Mouse (Mus musculus): ENCODE results near the gene Pold4.
A peak's percentile ranks its signal among the peaks of the same experiment; 100 is the strongest.

Gene Pold4

GRCm38 (mm10) chr19:4204889-4205288, 26.8 kb upstream of the Pold4 start:
- DNase-seq = no peak

GRCm38 (mm10) chr19:4206971-4207370, 24.7 kb upstream of the Pold4 start:
- peak; percentile 59 to 70 for DNase-seq

- no peak for DNase-seq
Observed at GRCm38 (mm10) chr19:4208563-4208962, 23.1 kb upstream of the Pold4 start.

DNA sequence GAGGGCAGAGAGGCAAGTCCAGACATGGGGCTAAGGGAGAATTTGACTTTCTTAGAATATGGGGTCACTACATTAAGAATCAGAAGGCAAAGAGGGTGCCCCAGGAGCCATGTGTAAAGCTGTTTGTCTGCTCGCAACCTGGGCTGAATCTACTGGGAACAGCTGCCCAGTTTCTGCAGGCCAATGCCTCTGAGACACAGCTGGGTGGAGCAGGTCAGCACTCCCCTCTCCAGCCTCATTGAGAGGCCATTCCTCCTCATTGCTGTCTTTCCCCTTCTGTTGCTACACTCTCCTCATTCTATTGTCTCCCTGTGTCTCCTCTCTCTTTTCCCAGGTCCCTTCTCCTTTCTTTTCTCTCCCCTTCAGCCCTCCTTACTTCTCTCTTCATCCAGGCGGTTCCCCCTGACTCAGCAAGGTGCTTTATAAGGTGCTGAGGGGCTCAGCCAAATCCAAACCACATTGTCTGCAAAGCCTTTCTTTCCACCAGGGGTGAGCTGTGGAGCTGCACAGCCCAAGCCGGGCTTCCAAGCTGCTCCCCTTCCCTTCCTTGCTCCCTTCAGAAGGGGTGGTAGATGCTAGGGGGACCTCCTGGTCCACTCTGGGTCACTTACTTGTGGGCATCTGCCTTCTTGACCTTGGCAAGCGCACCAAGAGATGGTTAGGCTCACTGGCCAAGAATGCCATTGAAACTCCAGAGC, 19.7 kb upstream of the Pold4 start:
- DNase-seq = no peak

GRCm38 (mm10) chr19:4213524-4213974, 18.1 kb upstream of the Pold4 start:
- DNase-seq = peak in 1 of 2 experiments; percentile 28

DNA sequence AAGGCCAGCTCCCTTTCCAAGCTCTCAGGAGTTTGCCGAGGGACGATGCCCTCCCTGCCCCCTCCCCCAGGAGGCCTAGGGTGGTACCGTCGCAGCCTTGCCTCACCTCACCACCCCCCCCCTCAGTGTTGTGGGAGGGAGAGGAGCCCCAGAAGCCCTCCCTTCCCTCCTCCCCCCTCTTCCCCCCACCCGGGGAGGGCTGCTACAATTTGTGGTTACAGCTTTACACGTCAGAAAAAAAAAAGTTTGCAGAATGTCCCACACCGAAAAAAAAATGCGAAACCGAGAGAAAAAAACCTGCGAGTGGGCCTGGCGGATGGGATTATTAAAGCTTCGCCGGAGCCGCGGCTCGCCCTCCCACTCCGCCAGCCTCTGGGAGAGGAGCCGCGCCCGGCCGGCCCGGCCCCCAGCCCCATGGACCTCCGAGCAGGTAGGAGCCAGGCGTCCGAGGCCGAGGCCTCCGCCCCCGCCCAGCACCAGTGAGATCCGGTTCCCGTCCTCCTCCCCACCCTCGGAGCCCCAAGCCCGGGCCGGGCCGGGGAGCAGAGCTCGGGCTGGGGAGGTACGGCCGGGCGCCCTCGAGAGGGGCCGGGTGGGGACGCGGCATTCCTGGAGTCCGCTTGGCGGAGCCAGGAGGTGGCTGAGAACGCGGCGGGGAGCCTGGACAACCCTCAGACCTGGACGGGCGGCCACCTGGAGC, 17.5 kb upstream of the Pold4 start, which contains the start of the genes Clcf1 and AC109138.7:
Gene Clcf1 (plus strand): TSS at position 168 of the 700 bp plus-strand sequence.
Gene AC109138.7 (plus strand): TSS at position 287 of the 700 bp plus-strand sequence.
- peak; percentile 78 to 82 for DNase-seq

GRCm38 (mm10) chr19:4214771-4215450, 16.8 kb upstream of the Pold4 start:
- DNase-seq = peak in 1 of 2 experiments; percentile 52

GRCm38 (mm10) chr19:4215451-4215840, 16.3 kb upstream of the Pold4 start:
- no peak for DNase-seq

GRCm38 (mm10) chr19:4216041-4216685, 15.5 kb upstream of the Pold4 start:
- peak in 1 of 2 experiments; percentile 18 for DNase-seq

- DNase-seq = no peak
Observed at GRCm38 (mm10) chr19:4217140-4217539, 14.6 kb upstream of the Pold4 start.

- DNase-seq = no peak
Observed at GRCm38 (mm10) chr19:4217855-4218254, 13.8 kb upstream of the Pold4 start.

GRCm38 (mm10) chr19:4218293-4218692, 13.4 kb upstream of the Pold4 start:
- no peak for DNase-seq

DNA sequence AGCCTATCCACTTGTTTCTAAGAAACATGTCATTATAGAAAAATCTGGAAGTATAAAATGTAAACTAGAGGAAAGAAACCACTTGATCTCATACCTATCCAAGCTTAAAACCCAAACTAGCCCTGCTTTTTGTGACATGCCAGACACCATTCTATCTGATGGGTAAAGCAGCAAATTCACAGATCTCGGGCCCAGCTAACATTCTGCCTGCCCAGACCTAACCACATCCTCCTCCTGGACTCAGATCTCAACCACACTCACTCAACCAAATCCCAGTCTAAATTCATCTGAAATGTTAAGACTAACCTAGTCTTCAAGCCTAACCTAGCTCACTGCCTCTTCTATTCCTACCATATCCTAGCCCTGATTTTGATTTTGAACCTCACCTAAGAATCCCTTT, 12.9 kb upstream of the Pold4 start:
- DNase-seq = peak in 1 of 2 experiments; percentile 35

DNA sequence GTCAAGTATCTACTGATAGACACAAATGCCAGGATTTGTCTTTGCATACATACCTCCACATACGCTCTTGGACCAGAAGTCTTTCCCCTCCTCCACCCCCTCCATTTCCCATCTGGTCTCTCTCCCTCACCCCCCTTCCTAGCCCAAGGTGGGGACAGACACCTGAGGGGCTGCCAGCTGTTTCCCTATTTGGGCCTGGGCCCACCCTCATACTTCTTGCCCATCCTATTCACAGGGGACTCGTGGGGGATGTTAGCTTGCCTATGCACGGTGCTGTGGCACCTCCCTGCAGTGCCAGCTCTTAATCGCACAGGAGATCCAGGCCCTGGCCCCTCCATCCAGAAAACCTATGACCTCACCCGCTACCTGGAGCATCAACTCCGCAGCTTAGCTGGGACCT, 11.8 kb upstream of the Pold4 start:
- no peak for DNase-seq

DNA sequence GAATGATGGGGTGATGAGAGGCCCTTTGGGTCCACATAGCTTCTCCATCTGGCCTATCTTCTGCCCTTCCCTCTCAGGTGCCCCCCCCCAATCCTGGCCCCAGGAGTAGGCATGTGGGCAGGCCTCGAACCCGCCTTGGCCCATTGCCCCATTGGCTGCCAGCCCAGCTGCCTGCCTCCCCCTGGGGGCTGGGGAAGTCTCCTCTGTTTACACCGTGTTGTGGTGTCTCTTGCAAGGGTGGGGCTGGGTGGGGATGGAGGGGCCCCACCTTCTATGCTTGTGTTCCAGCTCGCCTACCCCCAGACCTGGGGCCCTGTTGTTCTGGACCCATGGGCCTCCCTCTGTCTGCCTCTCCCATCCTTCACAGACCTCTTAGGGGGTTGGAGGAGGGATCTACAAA, 11.3 kb upstream of the Pold4 start:
- peak in 1 of 2 experiments; percentile 37 for DNase-seq

GRCm38 (mm10) chr19:4220957-4221743, 10.5 kb upstream of the Pold4 start:
- peak in 1 of 2 experiments; percentile 24 for DNase-seq

DNA sequence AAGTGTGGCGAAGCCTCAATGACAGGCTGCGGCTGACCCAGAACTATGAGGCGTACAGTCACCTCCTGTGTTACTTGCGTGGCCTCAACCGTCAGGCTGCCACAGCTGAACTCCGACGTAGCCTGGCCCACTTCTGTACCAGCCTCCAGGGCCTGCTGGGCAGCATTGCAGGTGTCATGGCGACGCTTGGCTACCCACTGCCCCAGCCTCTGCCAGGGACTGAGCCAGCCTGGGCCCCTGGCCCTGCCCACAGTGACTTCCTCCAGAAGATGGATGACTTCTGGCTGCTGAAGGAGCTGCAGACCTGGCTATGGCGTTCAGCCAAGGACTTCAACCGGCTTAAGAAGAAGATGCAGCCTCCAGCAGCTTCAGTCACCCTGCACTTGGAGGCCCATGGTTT, 9.5 kb upstream of the Pold4 start:
- DNase-seq = peak in 1 of 2 experiments; percentile 36

DNA sequence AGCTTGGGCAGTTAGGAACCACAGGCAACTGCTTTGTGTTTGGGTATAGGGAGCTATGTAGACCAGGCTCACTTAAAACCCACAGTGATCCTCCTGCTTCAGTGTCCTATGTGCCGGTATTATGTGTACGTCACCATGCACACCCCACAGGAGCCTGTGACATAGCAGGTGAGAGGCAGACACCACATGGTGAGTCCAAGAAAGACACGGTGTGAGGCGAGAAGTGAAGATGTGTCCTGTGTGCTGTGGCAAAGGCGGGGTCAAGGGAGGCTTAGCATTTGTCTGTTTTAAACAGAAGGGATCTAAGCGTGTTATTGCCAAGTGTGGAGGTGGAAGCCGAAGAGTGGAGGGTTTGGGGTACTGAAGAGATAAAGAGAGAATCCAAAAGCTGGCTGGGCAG, 4.9 kb upstream of the Pold4 start:
- peak in 1 of 2 experiments; percentile 27 for DNase-seq

- peak in 1 of 2 experiments; percentile 17 for DNase-seq
Observed at GRCm38 (mm10) chr19:4227446-4227845, 4.3 kb upstream of the Pold4 start.

DNA sequence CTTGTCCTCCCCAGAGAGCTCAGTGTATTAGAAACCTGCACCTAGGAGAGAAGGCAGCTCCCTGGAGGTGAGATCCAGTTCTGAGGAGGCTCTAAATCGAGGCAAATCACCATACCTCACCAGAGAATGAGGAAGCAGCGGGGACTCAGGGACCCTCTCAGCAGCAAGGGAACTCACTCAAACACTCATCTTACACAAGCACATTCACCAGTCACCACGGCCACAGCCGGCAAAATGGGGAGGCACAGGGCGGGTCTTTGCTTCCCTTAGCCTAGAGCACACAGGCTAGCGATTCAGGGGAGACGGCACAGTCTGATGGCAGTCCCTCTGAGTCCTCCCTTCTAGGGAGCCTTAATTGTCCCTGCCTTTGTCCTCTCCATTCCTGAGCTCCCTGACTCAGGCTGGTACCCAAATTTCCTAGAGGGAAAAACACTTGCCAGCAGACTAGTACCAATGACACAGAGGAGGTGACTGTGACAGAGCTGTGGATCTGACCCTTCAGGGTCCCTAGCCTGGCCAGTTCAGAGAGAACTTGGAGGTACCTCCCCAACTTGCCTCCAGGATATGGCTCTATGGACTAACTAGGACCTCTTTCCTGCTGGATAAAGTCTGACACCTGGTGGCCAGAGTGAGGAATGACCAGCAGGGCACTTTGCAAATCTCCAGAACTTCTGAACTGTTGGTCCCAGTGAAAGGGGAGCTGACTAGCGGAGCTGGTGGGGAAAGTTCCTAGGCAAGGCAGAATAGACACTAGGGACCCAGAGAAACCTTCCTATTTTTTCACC, 3.6 kb upstream of the Pold4 start:
- peak in 1 of 2 experiments; percentile 67 for DNase-seq

DNA sequence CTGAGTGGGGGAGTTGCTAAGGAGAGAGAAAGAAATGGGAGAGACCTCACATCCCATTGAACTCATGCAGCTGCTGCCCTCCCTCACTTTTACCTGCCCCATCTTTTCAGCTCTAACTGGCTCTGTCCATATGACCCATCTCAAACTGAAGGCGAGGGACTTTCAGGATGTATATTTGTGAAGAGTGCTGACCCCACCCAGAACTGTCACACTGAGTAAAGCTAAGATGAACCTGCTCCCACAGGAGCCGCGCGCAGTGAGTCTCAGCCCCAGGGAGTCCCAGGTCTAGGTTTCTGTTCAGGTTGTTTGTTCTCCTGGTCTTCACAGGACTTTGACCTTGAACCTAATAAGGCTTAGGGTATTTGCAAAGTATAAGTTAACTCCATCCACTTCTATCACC, 2.8 kb upstream of the Pold4 start:
- DNase-seq = no peak

Measured in spleen, adult 18-20 months (tissue).